Mouse (Mus musculus): Measurements from ENCODE around the gene Adam8. TPM values are rescaled to one million over a fixed set of nuclear protein-coding genes. Genes with fewer than 3 reads are reported as not detected.

Gene Adam8
- polyA plus RNA-seq, 1 experiment from 2014 or later: 2.8 TPM

- H3K4me1 ChIP-seq (ENCODE audit: control insufficient read depth, insufficient read depth, low read length): no peaks in the 10 kb centered on the region
- H3K9me3 ChIP-seq (ENCODE audit: control insufficient read depth, low read depth, low read length): no peaks in the 10 kb centered on the region
- no peak overlapping the region for H3K4me2 ChIP-seq (replicated peaks; ENCODE audit: low read depth, low read length)
- ATAC-seq (ENCODE audit: insufficient number of reproducible peaks, insufficient read depth, low FRiP score, low read depth): no peak
- no peak overlapping the region for H3K27ac ChIP-seq (ENCODE audit: low read length)
- WGBS: 93% methylated on average over 9 of the region's 9 CpGs
- H3K27me3 ChIP-seq (ENCODE audit: control insufficient read depth, insufficient read depth, low read length): no peaks in the 10 kb centered on the region
- H3K9ac ChIP-seq (replicated peaks; ENCODE audit: low read depth, low read length): no peak overlapping the region
- no peak overlapping the region for H3K4me3 ChIP-seq (ENCODE audit: low read depth, low read length)
- H3K36me3 ChIP-seq (ENCODE audit: control insufficient read depth, insufficient read depth, low read length): peaks cover 36% of the 10 kb centered on the region
These were observed 15.4 kb upstream of the Adam8 start for GRCm38 (mm10) chr7:140007781-140008180.

- Histone ChIP-seq H3K27me3 (ENCODE audit: control insufficient read depth, insufficient read depth, low read length) (no peaks in the 10 kb centered on the region), H3K27ac (ENCODE audit: low read length) (no peak overlapping the region), H3K4me3 (ENCODE audit: low read depth, low read length) (no peak overlapping the region), H3K9ac (replicated peaks; ENCODE audit: low read depth, low read length) (no peak overlapping the region), H3K36me3 (ENCODE audit: control insufficient read depth, insufficient read depth, low read length) (peaks cover 40% of the 10 kb centered on the region), H3K4me2 (replicated peaks; ENCODE audit: low read depth, low read length) (no peak overlapping the region), H3K9me3 (ENCODE audit: control insufficient read depth, low read depth, low read length) (no peaks in the 10 kb centered on the region), H3K4me1 (ENCODE audit: control insufficient read depth, insufficient read depth, low read length) (no peaks in the 10 kb centered on the region)
- no peak for ATAC-seq (ENCODE audit: insufficient number of reproducible peaks, insufficient read depth, low FRiP score, low read depth)
- WGBS: 90% methylated on average over 9 of the region's 9 CpGs
These were observed 14.7 kb upstream of the Adam8 start for GRCm38 (mm10) chr7:140006861-140007611.

- Histone ChIP-seq H3K27me3 (ENCODE audit: control insufficient read depth, insufficient read depth, low read length) (no peaks in the 10 kb centered on the region), H3K27ac (ENCODE audit: low read length) (no peak overlapping the region), H3K36me3 (ENCODE audit: control insufficient read depth, insufficient read depth, low read length) (peaks cover 56% of the 10 kb centered on the region), H3K9me3 (ENCODE audit: control insufficient read depth, low read depth, low read length) (no peaks in the 10 kb centered on the region), H3K4me3 (ENCODE audit: low read depth, low read length) (no peak overlapping the region), H3K4me1 (ENCODE audit: control insufficient read depth, insufficient read depth, low read length) (no peaks in the 10 kb centered on the region), H3K9ac (replicated peaks; ENCODE audit: low read depth, low read length) (no peak overlapping the region), H3K4me2 (replicated peaks; ENCODE audit: low read depth, low read length) (no peak overlapping the region)
- no peak for ATAC-seq (ENCODE audit: insufficient number of reproducible peaks, insufficient read depth, low FRiP score, low read depth)
- WGBS: 90% methylated on average over 8 of the region's 8 CpGs
These were observed 12.3 kb upstream of the Adam8 start for GRCm38 (mm10) chr7:140004666-140005065.

- H3K9me3 ChIP-seq (ENCODE audit: control insufficient read depth, low read depth, low read length): no peaks in the 10 kb centered on the region
These were observed 8.9 kb upstream of the Adam8 start for GRCm38 (mm10) chr7:140001086-140001740.

GRCm38 (mm10) chr7:139998691-139999350, 6.5 kb upstream of the Adam8 start:
- Histone ChIP-seq H3K27ac (ENCODE audit: low read length) (no peak overlapping the region), H3K9me3 (ENCODE audit: control insufficient read depth, low read depth, low read length) (no peaks in the 10 kb centered on the region), H3K4me1 (ENCODE audit: control insufficient read depth, insufficient read depth, low read length) (no peaks in the 10 kb centered on the region), H3K27me3 (ENCODE audit: control insufficient read depth, insufficient read depth, low read length) (no peaks in the 10 kb centered on the region), H3K36me3 (ENCODE audit: control insufficient read depth, insufficient read depth, low read length) (peaks cover 63% of the 10 kb centered on the region), H3K4me2 (replicated peaks; ENCODE audit: low read depth, low read length) (no peak overlapping the region), H3K4me3 (ENCODE audit: low read depth, low read length) (no peak overlapping the region), H3K9ac (replicated peaks; ENCODE audit: low read depth, low read length) (no peak overlapping the region)
- WGBS: 94% methylated on average over 13 of the region's 13 CpGs
- ATAC-seq (ENCODE audit: insufficient number of reproducible peaks, insufficient read depth, low FRiP score, low read depth): no peak

More at GRCm38 (mm10) chr7:140001086-140001740, 8.9 kb upstream of the Adam8 start:
- no peaks in the 10 kb centered on the region for H3K27me3 ChIP-seq (ENCODE audit: control insufficient read depth, insufficient read depth, low read length)
- H3K27ac ChIP-seq (ENCODE audit: low read length): no peak overlapping the region
- peaks cover 72% of the 10 kb centered on the region for H3K36me3 ChIP-seq (ENCODE audit: control insufficient read depth, insufficient read depth, low read length)
- no peaks in the 10 kb centered on the region for H3K4me1 ChIP-seq (ENCODE audit: control insufficient read depth, insufficient read depth, low read length)
- H3K9ac ChIP-seq (replicated peaks; ENCODE audit: low read depth, low read length): no peak overlapping the region
- no peak for ATAC-seq (ENCODE audit: insufficient number of reproducible peaks, insufficient read depth, low FRiP score, low read depth)
- H3K4me3 ChIP-seq (ENCODE audit: low read depth, low read length): no peak overlapping the region
- no peak overlapping the region for H3K4me2 ChIP-seq (replicated peaks; ENCODE audit: low read depth, low read length)
- 80% methylated on average over 12 of the region's 12 CpGs for WGBS

GRCm38 (mm10) chr7:139994676-139995075, 2.3 kb upstream of the Adam8 start:
- 28% methylated on average over 3 of the region's 3 CpGs for WGBS
- ATAC-seq (ENCODE audit: insufficient number of reproducible peaks, insufficient read depth, low FRiP score, low read depth): no peak
- H3K9me3 ChIP-seq (ENCODE audit: control insufficient read depth, low read depth, low read length): no peaks in the 10 kb centered on the region

GRCm38 (mm10) chr7:139994202-139994601, 1.8 kb upstream of the Adam8 start:
- H3K9ac ChIP-seq (replicated peaks; ENCODE audit: low read depth, low read length): no peak overlapping the region
- H3K4me2 ChIP-seq (replicated peaks; ENCODE audit: low read depth, low read length): no peak overlapping the region
- no peaks in the 10 kb centered on the region for H3K9me3 ChIP-seq (ENCODE audit: control insufficient read depth, low read depth, low read length)
- H3K36me3 ChIP-seq (ENCODE audit: control insufficient read depth, insufficient read depth, low read length): peaks cover 37% of the 10 kb centered on the region
- H3K27ac ChIP-seq (ENCODE audit: low read length): no peak overlapping the region
- 62% methylated on average over 4 of the region's 4 CpGs for WGBS
- H3K4me3 ChIP-seq (ENCODE audit: low read depth, low read length): no peak overlapping the region
- no peaks in the 10 kb centered on the region for H3K4me1 ChIP-seq (ENCODE audit: control insufficient read depth, insufficient read depth, low read length)
- no peaks in the 10 kb centered on the region for H3K27me3 ChIP-seq (ENCODE audit: control insufficient read depth, insufficient read depth, low read length)
- ATAC-seq (ENCODE audit: insufficient number of reproducible peaks, insufficient read depth, low FRiP score, low read depth): no peak

More at GRCm38 (mm10) chr7:139994676-139995075, 2.3 kb upstream of the Adam8 start:
- Histone ChIP-seq H3K4me2 (replicated peaks; ENCODE audit: low read depth, low read length) (no peak overlapping the region), H3K4me1 (ENCODE audit: control insufficient read depth, insufficient read depth, low read length) (no peaks in the 10 kb centered on the region), H3K9ac (replicated peaks; ENCODE audit: low read depth, low read length) (no peak overlapping the region), H3K27ac (ENCODE audit: low read length) (no peak overlapping the region), H3K27me3 (ENCODE audit: control insufficient read depth, insufficient read depth, low read length) (no peaks in the 10 kb centered on the region), H3K4me3 (ENCODE audit: low read depth, low read length) (no peak overlapping the region), H3K36me3 (ENCODE audit: control insufficient read depth, insufficient read depth, low read length) (peaks cover 40% of the 10 kb centered on the region)

- 88% methylated on average over 6 of the region's 6 CpGs for WGBS
- ATAC-seq (ENCODE audit: insufficient number of reproducible peaks, insufficient read depth, low FRiP score, low read depth): no peak
These were observed 1.2 kb upstream of the Adam8 start for GRCm38 (mm10) chr7:139993532-139993931.

More at GRCm38 (mm10) chr7:139993532-139993931, 1.2 kb upstream of the Adam8 start:
- no peaks in the 10 kb centered on the region for H3K27me3 ChIP-seq (ENCODE audit: control insufficient read depth, insufficient read depth, low read length)
- no peaks in the 10 kb centered on the region for H3K9me3 ChIP-seq (ENCODE audit: control insufficient read depth, low read depth, low read length)
- no peak overlapping the region for H3K9ac ChIP-seq (replicated peaks; ENCODE audit: low read depth, low read length)
- no peak overlapping the region for H3K27ac ChIP-seq (ENCODE audit: low read length)
- no peaks in the 10 kb centered on the region for H3K4me1 ChIP-seq (ENCODE audit: control insufficient read depth, insufficient read depth, low read length)
- H3K36me3 ChIP-seq (ENCODE audit: control insufficient read depth, insufficient read depth, low read length): peaks cover 31% of the 10 kb centered on the region
- H3K4me2 ChIP-seq (replicated peaks; ENCODE audit: low read depth, low read length): no peak overlapping the region
- H3K4me3 ChIP-seq (ENCODE audit: low read depth, low read length): no peak overlapping the region

All from stomach, embryonic 14.5 days (tissue).